Mouse (Mus musculus): Measurements from ENCODE around the gene B3gnt4. TPM values are rescaled to one million over a fixed set of nuclear protein-coding genes. Genes with fewer than 3 reads are reported as not detected.
A peak's percentile ranks its signal among the peaks of the same experiment; 100 is the strongest.

The B3gnt4 gene
- polyA plus RNA-seq, 1 experiment from 2014 or later = 0.46 TPM

DNA sequence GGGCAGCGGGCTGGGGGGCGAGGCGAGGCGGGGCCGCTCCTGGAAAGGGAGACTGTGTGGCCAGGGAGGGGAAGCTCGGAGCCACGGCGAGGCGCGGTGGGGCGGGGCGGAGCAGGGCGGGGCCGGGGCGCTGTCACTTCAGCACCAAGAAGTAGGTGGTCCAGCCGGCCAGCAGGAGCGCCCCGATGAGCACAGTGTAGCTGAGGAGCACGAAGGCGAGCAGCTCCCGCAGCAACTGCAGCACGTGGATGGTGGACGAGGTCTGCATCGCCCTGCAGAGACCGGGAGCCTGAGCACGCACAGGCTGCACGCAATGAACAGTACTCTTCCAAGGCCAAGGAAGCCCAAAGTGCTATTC is 14.1 kb downstream of the B3gnt4 start:
- DNase-seq (ENCODE audit: low spot score) = peak; percentile 89
- under 1% methylated on average over 23 of the region's 27 CpGs for WGBS

GRCm38 (mm10) chr5:123525281-123525680 is 15.0 kb downstream of the B3gnt4 start, which contains the start of gene Gm49027:
Gm49027 (minus strand) TSS chr5:123525488.
- H3K4me3 ChIP-seq (replicated peaks; ENCODE audit: low read depth, low read length) = peak within 1 kb of the TSS; percentile 85
- no peak for TF ChIP-seq CTCF (IDR thresholded peaks at IDR 0.05; ENCODE audit: low read depth)
- H3K36me3 ChIP-seq (ENCODE audit: insufficient read depth, low read length) = peaks cover 18% of the 10 kb centered on the region; the same call in 1 of the 2 replicates
- peak within 1 kb of the TSS; percentile 90 for H3K4me2 ChIP-seq (ENCODE audit: low read length)
- no peaks in the 10 kb centered on the region for H3K27me3 ChIP-seq (ENCODE audit: insufficient read depth, low read length)
- DNase-seq (ENCODE audit: low spot score) (no peak), ATAC-seq (replicated peaks; ENCODE audit: low FRiP score, low read depth) (no peak)
- no peak within 1 kb of the TSS for H3K27ac ChIP-seq
- peaks cover 3% of the 10 kb centered on the region; the same call in 1 of the 2 replicates for H3K4me1 ChIP-seq (replicated peaks; ENCODE audit: insufficient read depth, low read length)
- 87% methylated on average over 7 of the region's 7 CpGs for WGBS
- no peak within 1 kb of the TSS for H3K9ac ChIP-seq (ENCODE audit: low read depth, low read length)
- no peaks in the 10 kb centered on the region for H3K9me3 ChIP-seq (replicated peaks; ENCODE audit: low read length)

More for the DNA sequence above, 14.1 kb downstream of the B3gnt4 start:
- ATAC-seq (replicated peaks; ENCODE audit: low FRiP score, low read depth) = peak; percentile 95
- 0 out of 2 replicates have a peak overlapping the region, but pooled peaks have one; percentile 73 for H3K9ac ChIP-seq (ENCODE audit: low read depth, low read length)
- peak overlapping the region; percentile 90 for H3K4me2 ChIP-seq (ENCODE audit: low read length)
- 0 out of 2 replicates have a peak, but pooled peaks cover 13% of the 10 kb centered on the region for H3K36me3 ChIP-seq (ENCODE audit: insufficient read depth, low read length)
- H3K27me3 ChIP-seq (ENCODE audit: insufficient read depth, low read length) = no peaks in the 10 kb centered on the region
- H3K4me1 ChIP-seq (replicated peaks; ENCODE audit: insufficient read depth, low read length) = peaks cover 3% of the 10 kb centered on the region; the same call in 1 of the 2 replicates
- peak overlapping the region; percentile 85 for H3K4me3 ChIP-seq (replicated peaks; ENCODE audit: low read depth, low read length)
- no peaks in the 10 kb centered on the region for H3K9me3 ChIP-seq (replicated peaks; ENCODE audit: low read length)
- no peak overlapping the region for H3K27ac ChIP-seq
- peak; percentile 17; the same call in 1 of the 2 replicates for TF ChIP-seq CTCF (IDR thresholded peaks at IDR 0.05; ENCODE audit: low read depth)

- no peak for TF ChIP-seq CTCF (IDR thresholded peaks at IDR 0.05; ENCODE audit: low read depth)
- no peak overlapping the region for H3K9ac ChIP-seq (ENCODE audit: low read depth, low read length)
- DNase-seq (ENCODE audit: low spot score) (no peak), ATAC-seq (replicated peaks; ENCODE audit: low FRiP score, low read depth) (no peak)
- peaks cover 25% of the 10 kb centered on the region; the same call in 1 of the 2 replicates for H3K36me3 ChIP-seq (ENCODE audit: insufficient read depth, low read length)
- no peaks in the 10 kb centered on the region for H3K9me3 ChIP-seq (replicated peaks; ENCODE audit: low read length)
- peaks cover 3% of the 10 kb centered on the region; the same call in 1 of the 2 replicates for H3K4me1 ChIP-seq (replicated peaks; ENCODE audit: insufficient read depth, low read length)
- 91% methylated on average over 9 of the region's 9 CpGs for WGBS
- H3K4me2 ChIP-seq (ENCODE audit: low read length) = no peak overlapping the region
- no peak overlapping the region for H3K27ac ChIP-seq
- H3K27me3 ChIP-seq (ENCODE audit: insufficient read depth, low read length) = no peaks in the 10 kb centered on the region
- H3K4me3 ChIP-seq (replicated peaks; ENCODE audit: low read depth, low read length) = no peak overlapping the region
Observed at GRCm38 (mm10) chr5:123525916-123526495, 15.7 kb downstream of the B3gnt4 start.

DNA sequence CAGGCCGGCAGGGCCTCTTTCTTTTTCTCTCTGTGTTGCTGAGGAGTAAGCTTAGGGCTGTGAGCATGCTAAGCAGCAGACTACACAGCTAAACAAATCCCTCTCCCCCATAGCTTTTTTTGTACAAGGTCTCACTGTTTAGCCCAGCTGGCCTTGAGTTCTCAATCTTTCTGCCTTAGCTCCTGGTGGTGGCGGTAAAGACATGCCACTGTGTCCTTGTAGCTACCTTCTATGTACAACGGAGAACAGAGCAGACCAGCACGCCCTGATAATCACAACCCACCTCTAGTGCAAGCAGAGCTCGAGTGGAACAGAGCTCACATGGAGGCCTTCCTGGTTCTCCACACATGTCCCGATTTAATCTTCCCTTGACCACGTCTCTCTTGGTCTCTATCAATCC is 18.4 kb downstream of the B3gnt4 start:
- Histone ChIP-seq H3K9me3 (replicated peaks; ENCODE audit: low read length) (no peaks in the 10 kb centered on the region), H3K4me3 (replicated peaks; ENCODE audit: low read depth, low read length) (no peak overlapping the region), H3K9ac (ENCODE audit: low read depth, low read length) (no peak overlapping the region), H3K4me1 (replicated peaks; ENCODE audit: insufficient read depth, low read length) (0 out of 2 replicates have a peak, but pooled peaks cover 3% of the 10 kb centered on the region), H3K36me3 (ENCODE audit: insufficient read depth, low read length) (peaks cover 50% of the 10 kb centered on the region), H3K27ac (no peak overlapping the region), H3K4me2 (ENCODE audit: low read length) (no peak overlapping the region), H3K27me3 (ENCODE audit: insufficient read depth, low read length) (no peaks in the 10 kb centered on the region)
- TF ChIP-seq CTCF (IDR thresholded peaks at IDR 0.05; ENCODE audit: low read depth) = no peak
- no peak for DNase-seq (ENCODE audit: low spot score)
- no peak for ATAC-seq (replicated peaks; ENCODE audit: low FRiP score, low read depth)
- WGBS = 80% methylated on average over 7 of the region's 7 CpGs

DNA sequence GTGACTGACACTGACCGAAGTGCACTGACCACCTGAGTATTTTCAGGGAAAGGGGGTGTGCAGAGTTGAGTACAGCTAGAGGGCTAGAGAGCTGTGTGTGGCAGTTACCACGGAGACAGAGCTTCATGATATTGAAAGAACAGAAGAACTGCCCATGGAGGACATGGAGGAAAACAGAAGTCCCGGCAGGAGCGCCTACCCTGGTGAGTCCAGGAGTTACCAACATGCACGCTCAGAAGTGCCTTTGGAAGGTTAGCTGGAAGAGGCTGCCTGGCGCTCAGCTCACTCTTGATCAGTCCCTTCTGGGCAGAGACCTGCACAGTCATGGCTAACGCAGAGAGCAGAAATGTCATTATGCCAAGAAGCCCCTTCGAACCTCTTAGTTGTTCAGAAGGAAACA is 19.8 kb downstream of the B3gnt4 start:
- no peak for TF ChIP-seq CTCF (IDR thresholded peaks at IDR 0.05; ENCODE audit: low read depth)
- H3K4me2 ChIP-seq (ENCODE audit: low read length) = no peak overlapping the region
- H3K4me1 ChIP-seq (replicated peaks; ENCODE audit: insufficient read depth, low read length) = no peaks in the 10 kb centered on the region
- H3K4me3 ChIP-seq (replicated peaks; ENCODE audit: low read depth, low read length) = no peak overlapping the region
- no peak overlapping the region for H3K9ac ChIP-seq (ENCODE audit: low read depth, low read length)
- WGBS = 91% methylated on average over 8 of the region's 8 CpGs
- H3K9me3 ChIP-seq (replicated peaks; ENCODE audit: low read length) = no peaks in the 10 kb centered on the region
- DNase-seq (ENCODE audit: low spot score) = no peak
- peaks cover 60% of the 10 kb centered on the region for H3K36me3 ChIP-seq (ENCODE audit: insufficient read depth, low read length)
- no peak for ATAC-seq (replicated peaks; ENCODE audit: low FRiP score, low read depth)
- H3K27ac ChIP-seq = no peak overlapping the region
- H3K27me3 ChIP-seq (ENCODE audit: insufficient read depth, low read length) = no peaks in the 10 kb centered on the region

DNA sequence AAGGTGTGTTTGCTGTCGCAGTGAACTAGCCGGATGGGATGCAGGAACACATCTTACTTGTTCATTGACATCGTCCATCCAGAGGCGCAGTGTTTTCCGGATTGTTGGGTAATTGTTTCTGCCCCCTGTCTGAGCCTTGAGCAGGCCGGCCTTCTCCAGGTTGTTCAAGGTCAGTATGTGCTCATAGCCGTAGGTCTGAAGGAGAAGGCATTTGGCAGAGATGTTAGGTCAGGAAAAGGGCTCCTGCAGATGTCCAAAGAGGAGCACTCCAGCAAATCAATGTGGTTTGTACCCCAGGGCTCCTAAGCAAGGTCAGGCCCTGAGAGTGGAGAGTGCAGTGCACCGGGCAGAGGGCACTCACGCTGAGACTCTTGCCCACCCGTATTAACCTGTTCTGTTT is 23.5 kb downstream of the B3gnt4 start:
- Histone ChIP-seq H3K27me3 (ENCODE audit: insufficient read depth, low read length) (no peaks in the 10 kb centered on the region), H3K4me1 (replicated peaks; ENCODE audit: insufficient read depth, low read length) (no peaks in the 10 kb centered on the region), H3K9me3 (replicated peaks; ENCODE audit: low read length) (no peaks in the 10 kb centered on the region), H3K4me2 (ENCODE audit: low read length) (no peak overlapping the region), H3K27ac (no peak overlapping the region), H3K9ac (ENCODE audit: low read depth, low read length) (no peak overlapping the region), H3K36me3 (ENCODE audit: insufficient read depth, low read length) (peaks cover 58% of the 10 kb centered on the region), H3K4me3 (replicated peaks; ENCODE audit: low read depth, low read length) (no peak overlapping the region)
- TF ChIP-seq CTCF (IDR thresholded peaks at IDR 0.05; ENCODE audit: low read depth) = no peak
- DNase-seq (ENCODE audit: low spot score) (no peak), ATAC-seq (replicated peaks; ENCODE audit: low FRiP score, low read depth) (no peak)
- WGBS = 92% methylated on average over 10 of the region's 10 CpGs

Data from kidney, postnatal 0 days (tissue).